Mouse (Mus musculus): ENCODE measurements at regions not wholly inside any gene's neighbourhood (a gene's known extent, or its start where the extent isn't known, plus 50 kb on each side); places are given as distances from the start of the nearest gene placed in this dataset.
A peak's percentile ranks its signal among the peaks of the same experiment; 100 is the strongest.

DNA sequence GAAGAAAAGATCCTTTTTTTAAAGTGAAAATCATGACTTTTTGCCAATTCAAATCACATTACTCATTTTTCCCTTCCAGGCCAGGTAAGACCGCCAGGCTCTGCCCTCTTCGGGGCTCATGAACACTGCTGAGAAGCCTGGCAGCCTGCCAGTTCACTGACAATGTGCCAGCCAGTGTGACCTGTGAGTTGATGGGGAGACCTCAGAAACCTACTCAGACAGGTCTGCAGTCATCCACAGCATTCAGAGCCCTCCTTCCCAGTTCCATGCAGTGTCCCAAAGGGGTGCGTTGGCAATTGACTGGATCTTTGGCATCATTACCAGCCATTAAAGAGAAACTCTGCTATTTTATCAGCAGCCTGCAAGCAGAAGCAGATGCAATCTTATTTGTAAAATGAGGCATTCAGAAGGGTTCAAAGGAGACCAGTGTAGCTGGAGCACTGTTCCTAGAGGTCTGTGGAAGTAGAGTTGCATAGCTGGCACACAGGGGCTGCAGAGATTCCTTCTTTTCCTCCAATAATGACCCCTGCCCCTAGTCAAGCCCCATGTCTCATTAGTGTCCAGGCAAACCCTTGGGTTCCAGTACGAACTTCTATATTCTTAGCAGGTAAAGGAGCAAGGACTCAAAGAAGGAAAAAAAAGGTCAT is 384.4 kb downstream of the Rapgef2 start:
- DNase-seq = no peak

- no peak for DNase-seq
Observed at GRCm38 (mm10) chr3:78901016-78901837, 385.1 kb downstream of the Rapgef2 start.

DNA sequence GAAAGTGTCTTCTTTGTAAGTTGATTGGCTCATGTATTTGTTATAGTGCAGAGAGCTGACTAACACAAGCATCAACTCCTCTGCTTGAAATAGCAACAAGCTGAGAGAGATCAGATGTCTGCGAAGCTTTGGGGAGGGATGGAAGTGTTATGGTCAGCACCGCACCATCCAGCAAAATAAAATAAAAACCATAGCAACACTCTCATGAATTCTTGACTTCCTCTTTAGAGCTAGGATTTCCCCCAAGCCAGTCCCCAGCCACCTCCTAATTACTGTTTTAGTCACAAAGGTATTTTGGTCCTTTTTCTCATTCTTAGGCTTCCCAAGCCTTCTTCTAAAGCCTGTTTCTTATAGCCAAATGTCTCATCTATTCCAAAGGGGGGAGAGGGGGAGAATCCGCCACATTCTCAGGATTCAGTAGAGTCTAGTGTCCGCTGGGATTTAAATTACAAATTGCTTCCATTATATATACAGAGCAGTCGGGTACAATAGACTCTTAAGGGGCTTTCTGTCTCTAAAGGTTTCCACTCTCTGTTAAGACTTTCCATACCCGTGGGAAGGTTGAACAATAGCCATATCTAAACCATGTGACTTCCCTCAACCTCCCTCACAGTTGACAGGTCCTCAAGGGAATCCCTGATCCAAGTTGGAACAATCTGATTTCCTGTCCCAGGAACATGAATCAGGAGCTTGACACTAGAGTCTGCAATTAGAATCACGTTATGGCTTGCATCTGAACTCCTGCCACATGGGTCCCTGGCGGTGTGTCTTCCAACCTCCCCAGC is 386.7 kb downstream of the Rapgef2 start:
- no peak for DNase-seq

GRCm38 (mm10) chr3:78889326-78889725 is 397.0 kb downstream of the Rapgef2 start:
- DNase-seq = no peak

GRCm38 (mm10) chr3:78884715-78885114 is 401.6 kb downstream of the Rapgef2 start:
- DNase-seq = no peak

DNA sequence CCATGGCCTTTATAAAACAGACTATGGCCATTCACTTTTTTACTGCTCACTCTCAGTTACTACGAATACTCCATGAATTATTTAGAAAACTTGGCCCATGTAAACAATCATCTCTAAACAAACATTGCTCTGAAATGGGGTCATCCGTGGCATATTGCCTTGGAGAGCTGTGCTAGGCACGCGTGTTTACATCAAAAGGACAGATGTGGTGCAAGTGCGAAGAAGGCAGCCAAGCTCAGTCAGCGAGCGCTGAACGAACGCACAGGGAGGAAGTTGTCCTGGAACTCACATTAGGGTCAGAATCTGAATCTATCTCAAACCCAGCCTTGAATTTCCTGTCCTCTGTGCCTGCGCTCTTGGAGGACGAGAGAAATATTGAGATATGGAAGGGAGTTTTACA is 402.3 kb downstream of the Rapgef2 start:
- no peak for DNase-seq

DNA sequence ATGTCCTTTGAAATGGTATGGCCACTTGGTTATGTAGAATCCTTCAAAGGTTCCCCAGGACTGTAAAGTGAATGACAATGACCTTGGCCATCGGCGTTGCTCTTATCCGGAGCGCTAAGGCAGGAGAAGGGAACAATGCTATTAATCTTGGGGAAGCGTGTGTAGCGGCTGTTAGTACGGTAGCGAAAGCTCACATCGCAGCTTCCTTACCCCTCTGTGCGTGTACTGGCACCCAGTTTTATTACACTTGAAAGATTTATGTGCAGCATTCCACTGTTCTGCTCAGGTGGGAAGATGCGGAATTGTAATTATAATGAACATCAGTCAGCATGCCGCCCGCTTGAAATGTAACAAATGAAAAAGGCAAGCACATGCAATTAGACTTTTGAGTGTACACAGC is 406.2 kb downstream of the Rapgef2 start:
- no peak for DNase-seq

- DNase-seq = no peak
Observed at GRCm38 (mm10) chr3:78877323-78877722, 409.0 kb downstream of the Rapgef2 start.

DNA sequence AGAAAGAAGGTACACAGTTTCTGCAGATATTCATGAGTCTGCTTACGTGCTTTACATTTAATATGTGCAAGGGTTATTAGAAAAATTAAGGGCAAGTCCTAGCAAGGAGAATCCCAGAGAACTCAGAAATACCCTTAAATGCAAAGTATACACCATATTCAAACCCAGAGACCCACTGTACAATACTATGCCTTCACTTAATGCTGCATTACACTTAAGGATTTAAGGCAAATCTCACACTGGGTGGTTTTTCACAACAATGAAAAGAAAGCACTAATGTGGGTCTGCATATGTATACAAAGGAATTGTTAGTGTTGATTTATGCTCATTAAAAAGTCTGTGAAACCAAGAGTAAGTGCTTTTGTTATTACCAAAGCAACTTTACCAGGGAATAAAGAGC is 419.4 kb downstream of the Rapgef2 start:
- DNase-seq = no peak

GRCm38 (mm10) chr3:78866083-78866726 is 420.1 kb downstream of the Rapgef2 start:
- DNase-seq = no peak

DNA sequence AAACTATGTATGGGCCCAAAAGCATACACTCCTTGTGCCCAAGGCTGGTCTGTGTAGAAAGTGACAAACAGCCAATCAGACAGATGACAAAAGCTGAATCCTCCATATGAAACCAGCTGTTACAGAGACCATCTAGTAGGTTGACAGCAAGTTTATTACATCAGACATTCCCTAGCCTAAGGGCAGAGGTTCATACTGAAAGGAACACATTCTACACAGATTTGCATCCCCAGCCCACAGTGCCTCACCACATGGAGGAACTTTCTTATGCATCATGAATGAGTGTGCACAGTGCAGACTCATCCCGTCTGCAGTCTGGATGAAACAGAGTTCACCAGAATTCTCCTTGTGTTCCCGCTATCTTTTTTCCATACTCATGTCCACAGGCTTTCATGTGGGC is 423.3 kb downstream of the Rapgef2 start:
- DNase-seq = no peak

DNA sequence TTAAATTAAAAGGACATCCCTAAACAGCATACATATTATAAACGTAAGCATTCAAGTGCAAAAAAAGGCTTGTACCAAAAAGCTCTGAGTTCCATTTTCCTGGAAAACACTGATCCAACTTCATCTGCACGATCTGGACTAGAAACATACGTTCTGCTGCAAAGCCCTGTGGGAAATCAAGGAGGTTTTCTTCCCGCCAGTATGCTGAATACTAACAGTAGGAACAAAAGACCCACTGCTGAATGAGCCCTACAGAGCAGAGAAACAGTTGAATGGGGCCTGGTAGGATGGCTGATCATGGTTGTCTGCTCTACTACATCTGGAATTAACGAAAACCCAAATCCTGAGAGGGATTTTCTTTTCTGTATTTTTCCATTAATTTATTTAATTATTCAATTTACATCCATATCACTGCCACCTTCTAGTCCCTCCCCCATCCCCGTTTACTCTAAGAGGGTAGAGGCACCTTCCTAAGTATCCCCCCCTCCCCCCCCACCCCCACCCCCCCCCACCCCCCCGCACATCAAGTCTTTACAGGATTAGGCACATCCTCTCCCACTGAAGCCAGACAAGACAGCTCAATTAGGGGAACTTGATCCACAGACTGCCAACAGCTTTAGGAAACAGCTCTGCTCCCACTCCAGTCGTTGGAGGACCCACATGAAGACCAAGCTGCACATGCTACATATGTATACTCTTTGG is 439.5 kb downstream of the Rapgef2 start:
- no peak for DNase-seq

DNA sequence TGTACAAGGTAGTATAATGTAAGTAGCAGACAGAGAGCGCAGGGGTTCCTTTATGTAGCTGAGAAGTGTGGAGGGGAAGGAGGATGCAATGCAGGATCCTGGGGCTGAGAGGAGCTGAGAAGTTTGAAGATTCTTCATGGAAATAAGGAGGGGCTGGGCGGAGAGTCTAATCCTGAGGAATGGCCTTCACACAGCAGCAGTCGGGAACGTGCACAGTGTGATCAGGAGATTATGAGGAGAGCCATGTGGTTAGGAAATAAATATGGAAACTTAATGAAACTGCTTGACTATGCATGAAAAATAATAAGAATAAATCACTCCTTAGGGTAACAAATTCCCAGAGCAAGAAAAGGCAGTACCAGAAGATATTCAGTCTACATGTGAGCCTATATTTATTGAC is 445.1 kb downstream of the Rapgef2 start:
- DNase-seq = no peak

GRCm38 (mm10) chr3:78836824-78837223 is 449.5 kb downstream of the Rapgef2 start:
- DNase-seq = no peak

- no peak for DNase-seq
Observed at GRCm38 (mm10) chr3:78825505-78825904, 460.8 kb downstream of the Rapgef2 start.

DNA sequence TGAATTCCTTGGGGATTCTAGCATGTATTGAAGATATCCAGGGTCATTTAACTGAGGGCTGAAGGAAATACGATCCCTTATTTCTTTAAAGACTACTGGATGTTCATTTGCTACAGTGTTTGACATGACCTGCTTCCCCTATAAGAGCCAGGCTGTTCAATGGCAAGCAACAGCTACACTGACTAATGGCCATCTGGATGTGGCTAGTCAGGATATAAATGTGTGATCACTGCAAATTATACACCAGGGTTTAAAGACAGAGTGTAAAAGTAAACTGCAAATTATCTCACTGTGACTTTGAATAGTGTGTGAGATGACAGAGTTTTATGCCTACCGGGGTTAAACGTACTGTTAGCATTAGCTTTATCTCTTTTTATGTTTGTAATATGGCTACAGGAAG is 473.9 kb downstream of the Rapgef2 start:
- DNase-seq = no peak

- no peak for DNase-seq
Observed at GRCm38 (mm10) chr3:78810431-78811152, 475.7 kb downstream of the Rapgef2 start.

GRCm38 (mm10) chr3:78803176-78803575 is 483.1 kb downstream of the Rapgef2 start:
- peak; percentile 13 for DNase-seq

- no peak for DNase-seq
Observed at GRCm38 (mm10) chr3:78795951-78796455, 490.3 kb downstream of the Rapgef2 start.

- DNase-seq = no peak
Observed at GRCm38 (mm10) chr3:78792440-78793057, 493.8 kb downstream of the Rapgef2 start.

- DNase-seq = no peak
Observed at GRCm38 (mm10) chr3:78782766-78783165, 503.6 kb downstream of the Rapgef2 start.

All from cerebellum, adult 9-10 months (tissue).